Mouse (Mus musculus) liver, embryonic 12.5 days (tissue): ENCODE measurements around the gene Slc25a53. TPM values are rescaled to one million over a fixed set of nuclear protein-coding genes. Genes with fewer than 3 reads are reported as not detected.
"Not testable (repeated sequence)": the region's sequence is repeated elsewhere in the genome, so short reads cannot be mapped to it uniquely, and the experiment has no call there.

ENCODE experiments used
- ATAC-seq: fragments of 200-750 bp; cut with Nextera tagmentation; 2 replicates; pipeline ENCODE4 v1.8.0; 2017; ENCODE audit warnings: moderate number of reproducible peaks, mild to moderate bottlenecking, moderate library complexity
- H3K27ac ChIP-seq: fragments of 300-500 bp; sonication (generic); 2 replicates; pipeline ENCODE4 v1.5.1; 2016; ENCODE audit warnings: mild to moderate bottlenecking
- H3K27me3 ChIP-seq: fragments of 300-500 bp; sonication (generic); replicated peaks from 2 replicates; pipeline ENCODE4 v1.6.1; 2016; ENCODE audit warnings: mild to moderate bottlenecking, moderate library complexity
- H3K36me3 ChIP-seq: fragments of 300-500 bp; sonication (generic); 2 replicates; pipeline ENCODE4 v1.6.1; 2016; ENCODE audit warnings: mild to moderate bottlenecking, moderate library complexity
- H3K4me1 ChIP-seq: fragments of 300-500 bp; sonication (generic); 2 replicates; pipeline ENCODE4 v1.6.1; 2016
- H3K4me2 ChIP-seq: fragments of 300-500 bp; sonication (generic); 2 replicates; pipeline ENCODE4 v1.6.1; 2016; ENCODE audit warnings: mild to moderate bottlenecking, moderate library complexity
- H3K4me3 ChIP-seq: fragments of 300-500 bp; sonication (generic); 2 replicates; pipeline ENCODE4 v1.5.1; 2016; ENCODE audit warnings: mild to moderate bottlenecking, moderate library complexity
- H3K9ac ChIP-seq: fragments of 300-500 bp; sonication (generic); 2 replicates; pipeline ENCODE4 v1.6.1; 2016; ENCODE audit warnings: mild to moderate bottlenecking, moderate library complexity
- H3K9me3 ChIP-seq: fragments of 300-500 bp; sonication (generic); replicated peaks from 2 replicates; pipeline ENCODE4 v1.6.1; 2016; ENCODE audit warnings: mild to moderate bottlenecking, moderate library complexity
- WGBS: fragments of 180-500 bp; shearing (Covaris S2); methylation state at CpG from one replicate; pipeline ENCODE4 v1.1.7; 2016; ENCODE audit not compliant: insufficient replicate concordance; 5-methylcytosine and 5-hydroxymethylcytosine counted together
- polyA plus RNA-seq: library from polyadenylated mRNA; unstranded; fragments of >200 nt; fragmentation: Nextera tagmentation; extraction: Ambion mirVana; gene quantifications from 2 replicates; pipeline ENCODE4 v1.2.1, GENCODE M21; 2016

Gene Slc25a53
- polyA plus RNA-seq, 1 experiment from 2014 or later, result 2.9 TPM

- H3K9me3 ChIP-seq, H3K4me1 ChIP-seq, H3K27ac ChIP-seq, H3K27me3 ChIP-seq, H3K9ac ChIP-seq, H3K4me3 ChIP-seq, H3K36me3 ChIP-seq: not testable (repeated sequence)
- peak overlapping the region; percentile 32 for H3K4me2 ChIP-seq
- 22% methylated on average over 13 of the region's 13 CpGs for WGBS
- peak; percentile 69 for ATAC-seq
Measured at GRCm38 (mm10) chrX:136957583-136958279, 80.4 kb downstream of the Slc25a53 start.

GRCm38 (mm10) chrX:136937985-136938384, 100.1 kb downstream of the Slc25a53 start:
- H3K9ac ChIP-seq, result no peak overlapping the region
- no peak overlapping the region for H3K27ac ChIP-seq
- no peaks in the 10 kb centered on the region for H3K27me3 ChIP-seq
- no peak overlapping the region for H3K4me2 ChIP-seq
- no peak overlapping the region for H3K4me3 ChIP-seq
- no peaks in the 10 kb centered on the region for H3K36me3 ChIP-seq
- ATAC-seq, result no peak
- H3K9me3 ChIP-seq, result no peaks in the 10 kb centered on the region
- WGBS, result 0% methylated on average over 3 of the region's 3 CpGs
- H3K4me1 ChIP-seq, result no peaks in the 10 kb centered on the region

Other genes starting within 250 kb of the Slc25a53 start
- 0.91 and 1.0 TPM in 2 replicates for gene Plp1, start 215.6 kb downstream of the Slc25a53 start, polyA plus RNA-seq
- not detected in 2 replicates for gene Rab9b, start 169.5 kb downstream of the Slc25a53 start, polyA plus RNA-seq
- not detected in 2 replicates for gene H2bfm, start 111.0 kb downstream of the Slc25a53 start, polyA plus RNA-seq
- gene Tmsb15b2, start 62.8 kb downstream of the Slc25a53 start, polyA plus RNA-seq, result 7.2 TPM in 2 replicates
- 0.29 and 0.74 TPM in 2 replicates for gene Tmsb15l, start 61.4 kb downstream of the Slc25a53 start, polyA plus RNA-seq
- gene Tmsb15b1, start 61.4 kb downstream of the Slc25a53 start, polyA plus RNA-seq, result 5.0 and 5.2 TPM in 2 replicates
- 0.67 and 0.91 TPM in 2 replicates for gene Zcchc18, start 45.1 kb downstream of the Slc25a53 start, polyA plus RNA-seq
- gene Fam199x, start 11.3 kb upstream of the Slc25a53 start, polyA plus RNA-seq, result 2.1 and 2.2 TPM in 2 replicates
- gene Esx1, start 83.8 kb upstream of the Slc25a53 start, polyA plus RNA-seq, result not detected in 2 replicates